Mouse (Mus musculus) spleen, adult 12 weeks (tissue): ENCODE results near the gene Awat2.
"Not testable (repeated sequence)": the region's sequence is repeated elsewhere in the genome, so short reads cannot be mapped to it uniquely, and the experiment has no call there.

Experiments used
- DNase-seq: peaks from one replicate; pipeline ENCODE4 v3.0.0; 2022; ENCODE audit warnings: low spot score

Gene Awat2

DNA sequence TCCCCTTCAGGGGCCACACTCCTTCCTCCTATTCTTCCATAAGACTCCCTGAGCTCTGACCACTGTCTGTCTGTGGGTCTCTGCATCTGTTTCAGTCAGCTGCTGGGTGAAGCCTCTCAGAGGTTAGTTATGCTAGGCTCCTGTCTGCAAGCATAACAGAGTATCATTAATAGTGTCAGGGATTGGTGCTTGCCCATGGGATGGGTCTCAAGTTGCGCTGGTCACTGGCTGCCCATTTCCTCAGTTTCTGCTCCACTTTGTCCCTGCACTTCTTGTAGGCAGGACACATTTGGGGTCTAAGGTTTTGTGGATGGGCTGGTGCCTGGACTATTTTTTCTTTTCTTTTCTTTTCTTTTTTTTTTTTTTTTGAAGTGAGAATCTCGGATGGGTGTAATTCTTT, at the start of gene Awat2:
TSS of gene Awat2 (minus strand) at position 101 of the 400 bp plus-strand sequence.
- DNase-seq, result not testable (repeated sequence)

DNA sequence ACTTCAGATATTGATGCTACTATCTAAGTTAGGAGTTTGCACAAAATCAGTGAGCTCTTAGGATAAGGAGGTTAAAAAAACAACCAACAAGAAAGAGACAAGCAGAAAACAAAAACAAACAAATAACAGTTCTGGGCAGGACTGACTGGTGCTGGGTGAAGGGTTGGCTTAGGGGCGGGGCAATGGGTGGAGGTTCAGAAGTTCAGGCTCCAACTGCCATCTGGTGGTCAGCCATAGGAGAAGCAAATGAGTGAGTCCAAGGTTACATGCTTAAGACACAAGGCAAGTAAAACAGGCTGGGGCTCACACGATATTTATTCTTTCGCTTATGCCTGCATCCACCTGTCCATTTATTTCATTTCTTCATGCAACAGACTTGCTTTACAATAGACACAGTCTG, 37.8 kb upstream of the Awat2 start:
- DNase-seq, result peak; percentile 23

DNA sequence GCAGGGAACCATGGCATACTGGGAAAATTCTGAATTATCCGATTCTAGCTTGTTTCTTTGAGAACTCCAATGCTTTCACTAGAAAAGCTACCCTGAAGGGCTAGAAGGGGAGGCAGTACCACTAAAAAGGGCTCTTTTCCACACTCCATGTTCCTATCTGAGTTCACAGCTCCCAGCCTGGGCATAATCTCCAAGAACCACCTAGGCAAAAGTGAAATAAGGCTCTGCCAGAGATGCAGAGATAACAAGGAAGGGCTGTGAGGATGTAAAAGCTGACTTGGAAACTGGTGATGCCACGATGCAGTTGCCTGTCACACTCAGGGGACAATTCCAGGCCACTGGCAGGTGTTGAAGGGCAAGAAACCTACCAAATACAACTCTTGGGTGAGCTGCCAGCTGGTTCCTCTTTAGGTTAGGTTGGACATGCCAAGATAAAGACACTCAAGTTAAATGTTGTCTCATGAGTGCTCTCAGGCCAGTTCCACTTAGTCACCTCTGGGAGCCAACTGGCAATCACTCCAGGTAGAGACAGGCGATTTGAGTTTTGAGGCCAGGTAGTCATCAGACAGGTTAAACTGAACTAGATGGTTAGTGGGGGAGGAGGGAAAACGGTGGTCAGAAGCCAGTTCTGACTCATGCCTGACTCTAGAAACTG, 33.2 kb upstream of the Awat2 start:
- DNase-seq, result no peak

DNA sequence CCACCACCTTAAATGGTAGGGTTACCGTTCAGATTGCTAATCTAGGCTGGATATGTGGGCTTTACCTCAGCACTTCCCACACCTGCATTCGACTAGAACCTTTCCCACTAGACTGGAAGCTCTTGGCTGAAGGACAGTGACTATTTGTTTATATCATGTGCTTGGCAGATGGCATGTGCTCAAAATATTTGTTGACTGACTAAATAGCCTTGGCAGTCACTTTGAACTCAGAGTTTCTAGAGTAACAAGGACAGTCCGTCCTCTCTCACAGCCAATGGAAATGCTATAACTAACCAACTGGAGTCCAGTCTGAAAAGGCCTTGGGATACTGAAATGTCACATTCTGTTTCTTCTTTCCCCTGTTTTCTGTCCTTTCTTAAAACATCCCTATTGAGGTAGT, 29.0 kb upstream of the Awat2 start:
- DNase-seq, result no peak

DNA sequence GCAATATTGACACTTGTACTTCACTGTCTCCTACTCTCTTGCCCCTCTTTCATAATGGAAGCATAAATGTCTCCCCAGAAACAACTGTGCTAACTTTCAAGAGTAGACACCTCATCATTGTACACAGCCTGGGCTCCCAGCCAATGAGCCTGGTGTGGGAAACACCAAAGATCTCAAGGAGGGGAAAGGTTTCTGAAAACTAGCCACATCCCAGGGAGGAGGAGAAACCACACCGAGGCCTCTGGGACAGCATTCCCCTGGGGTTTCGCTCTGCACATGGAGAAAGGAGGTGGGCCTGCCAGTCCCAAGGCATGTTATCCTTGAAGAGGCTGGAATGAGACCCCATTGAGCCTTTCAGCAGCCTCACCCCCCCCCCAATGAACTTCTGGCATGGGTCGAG, 27.6 kb upstream of the Awat2 start:
- DNase-seq, result no peak

DNA sequence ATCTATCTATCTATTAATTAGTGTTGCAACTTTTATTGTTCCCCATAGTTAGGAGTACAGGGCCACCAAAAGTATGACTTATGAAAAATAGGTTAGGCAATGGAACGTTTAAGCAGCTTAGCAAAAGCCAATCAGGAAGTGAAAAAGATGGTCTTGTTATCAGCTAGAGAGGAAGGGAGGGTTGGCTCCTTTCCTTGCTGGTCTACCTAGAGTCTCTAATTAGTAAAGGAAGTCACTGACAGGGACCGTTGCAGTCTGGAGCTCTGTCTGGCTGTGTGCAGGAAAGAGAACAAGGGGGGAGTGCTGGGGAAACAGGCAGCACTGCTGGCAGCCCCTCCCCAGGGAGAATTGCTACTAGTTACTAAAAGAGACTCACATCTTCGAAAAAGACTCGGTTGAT, 25.5 kb upstream of the Awat2 start:
- no peak for DNase-seq

DNA sequence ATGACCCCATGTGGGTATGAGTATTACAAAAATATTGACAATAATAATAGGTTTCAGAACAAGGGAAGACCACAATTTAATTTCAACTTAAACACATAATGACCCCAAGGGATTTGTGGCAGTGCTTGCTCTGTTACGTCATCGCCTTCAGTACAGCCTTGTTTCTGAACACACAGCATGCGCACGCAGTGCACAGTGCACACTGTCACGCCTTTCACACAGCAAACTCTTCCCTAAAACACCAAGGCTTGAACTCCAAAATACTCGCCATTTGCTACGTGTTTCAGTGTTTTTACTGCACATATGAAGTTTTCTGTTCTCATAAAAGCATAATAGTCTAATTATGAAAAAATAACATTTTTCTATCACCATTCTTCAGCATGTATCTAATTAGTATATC, 1.0 kb upstream of the Awat2 start:
- DNase-seq, result no peak

DNA sequence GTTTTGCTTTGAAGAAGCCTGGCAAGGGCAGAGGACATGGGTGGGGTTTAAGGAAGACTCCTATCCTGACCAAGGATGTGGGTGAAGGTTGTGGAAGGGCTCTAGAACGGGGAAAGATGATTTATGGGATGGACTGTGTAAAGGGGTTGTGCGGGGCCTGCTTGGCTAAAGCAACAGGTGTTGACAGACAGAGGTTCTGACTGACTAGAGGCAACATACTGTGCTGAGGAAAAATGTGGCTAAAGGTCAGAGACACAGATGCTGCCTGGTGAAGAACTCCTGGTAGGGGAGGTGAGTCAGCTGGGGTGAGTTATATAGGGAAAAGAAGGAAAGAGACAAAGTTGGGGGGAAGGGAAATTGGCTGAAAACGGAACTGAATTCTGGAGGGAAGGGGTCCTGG, 10.2 kb downstream of the Awat2 start:
- no peak for DNase-seq

DNA sequence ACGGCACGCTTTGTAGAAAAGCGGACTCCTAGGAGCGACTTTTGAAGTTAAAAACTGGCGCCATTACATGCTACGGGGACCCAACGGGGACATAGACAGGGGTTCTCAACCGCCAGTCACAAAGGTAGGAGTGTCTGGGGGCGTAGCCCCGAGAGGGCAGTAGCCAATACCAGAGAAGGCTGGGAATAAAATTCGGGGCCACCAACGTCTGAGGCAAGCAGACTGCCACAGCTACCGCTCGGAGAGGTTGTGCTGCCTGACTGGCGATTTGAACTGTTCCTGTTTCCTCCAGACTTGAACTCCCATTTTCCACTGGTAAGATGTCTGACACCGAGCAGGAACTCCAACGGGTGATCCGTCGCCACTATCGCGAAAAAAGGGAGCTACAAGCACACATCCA, 13.8 kb downstream of the Awat2 start, which contains the start of gene Otud6a:
TSS of gene Otud6a (plus strand) at position 321 of the 400 bp plus-strand sequence.
- DNase-seq, result no peak

DNA sequence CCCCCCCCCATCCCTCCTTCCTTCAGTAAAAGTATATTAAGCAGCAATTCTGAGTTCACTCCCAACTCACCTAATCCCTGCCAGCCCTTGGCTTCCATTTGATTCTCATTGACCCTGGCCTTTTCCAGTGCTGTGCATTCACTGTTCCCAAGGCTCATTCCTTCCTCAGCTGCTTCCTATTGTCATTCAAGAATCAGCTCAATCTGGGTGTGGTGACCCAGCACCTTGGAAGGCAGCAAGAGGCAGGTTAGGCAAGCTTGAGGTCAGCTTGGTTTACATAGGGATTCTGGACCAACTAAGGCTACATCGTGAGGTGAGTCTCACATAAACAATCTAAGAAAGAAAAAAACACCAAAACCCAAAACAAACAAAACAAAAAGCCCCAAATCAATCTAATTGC, 33.3 kb downstream of the Awat2 start:
- DNase-seq, result no peak

DNA sequence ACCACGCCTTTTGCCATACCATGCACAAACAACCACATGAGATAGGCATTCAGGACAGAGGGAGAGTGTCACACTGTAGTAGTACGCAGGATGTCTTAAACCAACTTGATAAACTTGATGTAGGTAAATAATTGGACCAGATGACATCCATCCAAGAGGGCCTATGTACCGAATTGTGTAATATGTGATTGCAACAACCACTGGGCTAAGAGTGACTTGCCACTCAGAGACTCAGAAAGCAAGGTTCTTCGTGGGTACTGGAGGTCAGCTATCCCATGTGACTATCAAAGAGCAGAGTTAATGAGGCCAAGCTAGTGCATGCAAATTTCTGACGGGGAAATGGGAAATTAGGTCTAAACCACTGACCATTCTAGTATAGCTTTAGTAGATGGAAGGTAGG, 40.9 kb downstream of the Awat2 start:
- no peak for DNase-seq

DNA sequence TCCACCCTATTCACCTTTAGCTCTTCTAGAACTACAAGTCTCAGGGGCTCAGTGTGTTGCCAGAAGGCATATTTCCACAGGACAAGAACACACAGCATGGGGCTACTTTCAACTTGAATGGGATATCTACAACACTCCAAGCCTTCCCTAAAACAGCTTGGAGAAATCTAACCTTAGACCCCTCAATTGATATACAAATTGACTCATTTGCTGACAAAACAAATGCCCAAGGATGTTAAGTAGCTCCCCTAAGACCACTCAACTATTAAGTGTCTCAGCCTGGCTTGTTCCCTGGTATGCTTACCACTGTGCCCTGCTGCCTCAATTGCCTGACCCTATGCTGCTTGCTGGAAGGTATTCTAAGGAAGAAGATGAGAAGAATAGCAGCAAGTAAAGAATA, 41.6 kb downstream of the Awat2 start:
- DNase-seq, result no peak

DNA sequence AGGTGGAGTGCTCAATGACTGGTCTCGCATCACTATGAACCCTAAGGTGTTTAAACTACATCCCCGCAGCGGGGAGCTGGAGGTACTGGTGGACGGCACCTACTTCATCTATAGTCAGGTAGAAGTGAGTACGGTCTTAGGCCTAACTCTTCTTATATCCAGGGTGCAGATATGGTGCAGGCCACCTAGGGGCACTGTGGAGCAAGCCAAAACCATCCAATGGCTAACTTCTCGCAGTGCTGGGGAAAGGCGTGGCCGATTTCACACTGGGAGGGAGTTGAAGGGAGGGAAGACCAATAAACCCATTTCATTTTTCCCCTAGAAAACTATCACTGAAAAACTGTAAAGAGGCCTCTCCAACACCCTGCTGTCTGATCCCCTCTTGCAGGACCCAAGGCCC, 47.5 kb downstream of the Awat2 start:
- no peak for DNase-seq

DNA sequence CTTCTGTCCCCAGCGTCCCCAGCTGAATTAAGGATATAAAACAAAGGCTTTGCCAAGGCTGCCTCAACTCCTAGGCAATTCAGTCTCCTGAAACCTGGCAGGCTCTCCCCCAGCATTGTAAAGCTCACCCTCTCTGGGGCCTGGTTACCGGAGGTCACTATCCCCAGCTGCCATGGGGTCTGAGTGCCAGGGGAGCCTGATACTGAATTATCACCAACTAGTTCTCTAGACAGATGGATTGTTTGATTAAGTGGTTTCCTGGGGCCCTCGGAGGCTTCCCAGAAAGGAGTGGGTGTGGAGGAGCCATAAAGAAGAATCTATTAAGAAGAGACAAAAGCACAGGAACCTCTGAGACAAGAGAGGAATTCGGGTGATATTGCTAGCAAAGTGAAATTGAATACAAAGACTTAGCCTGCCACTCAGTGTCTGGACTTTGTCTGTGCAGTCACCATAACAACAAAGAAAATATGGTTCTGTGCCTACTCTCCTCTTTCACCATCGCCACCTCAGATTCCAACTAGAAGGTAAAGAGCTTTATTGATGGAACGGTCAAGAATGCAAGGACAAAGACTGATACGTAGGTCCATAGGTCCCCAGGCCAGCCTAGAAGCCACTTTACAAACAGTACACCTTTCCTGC, 48.2 kb downstream of the Awat2 start:
- DNase-seq, result no peak

DNA sequence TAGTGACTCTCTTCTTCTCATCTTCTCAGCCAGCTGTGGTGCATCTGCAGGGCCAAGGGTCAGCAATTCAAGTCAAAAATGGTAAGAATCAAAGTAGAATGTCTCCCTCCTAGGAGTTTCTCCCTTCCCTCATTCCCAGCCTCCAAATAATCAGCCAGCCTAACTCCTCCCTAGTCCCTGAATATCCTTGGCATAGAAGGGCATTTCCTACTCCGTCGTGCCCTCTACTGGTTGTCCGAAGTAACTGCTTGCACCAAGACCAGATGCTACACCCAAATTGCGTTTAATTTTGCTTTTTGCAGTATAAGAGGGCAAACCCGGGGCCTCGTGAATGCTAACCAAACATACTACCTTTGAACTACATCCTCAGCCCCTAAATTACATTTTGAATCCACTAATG, 50.2 kb downstream of the Awat2 start:
- no peak for DNase-seq

DNA sequence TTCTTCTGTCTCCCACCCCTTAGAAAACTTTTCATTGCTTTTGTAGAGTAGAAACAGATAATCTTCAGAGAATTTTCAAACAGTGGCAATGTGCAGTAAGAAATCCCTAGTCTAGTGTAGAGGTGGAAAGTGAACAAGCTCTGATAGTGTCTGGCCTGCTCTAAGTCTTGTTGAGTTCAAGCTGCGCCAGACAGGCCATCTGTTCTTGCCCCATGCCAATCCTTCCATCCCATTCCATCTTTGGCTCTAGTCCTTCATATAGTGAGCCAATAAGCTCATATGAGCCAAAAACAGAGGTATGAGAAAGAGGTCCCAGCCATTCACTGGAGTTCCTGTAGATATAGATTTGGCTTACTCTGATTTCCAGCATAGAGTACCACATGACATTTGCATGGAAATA, 52.6 kb downstream of the Awat2 start:
- DNase-seq, result no peak

DNA sequence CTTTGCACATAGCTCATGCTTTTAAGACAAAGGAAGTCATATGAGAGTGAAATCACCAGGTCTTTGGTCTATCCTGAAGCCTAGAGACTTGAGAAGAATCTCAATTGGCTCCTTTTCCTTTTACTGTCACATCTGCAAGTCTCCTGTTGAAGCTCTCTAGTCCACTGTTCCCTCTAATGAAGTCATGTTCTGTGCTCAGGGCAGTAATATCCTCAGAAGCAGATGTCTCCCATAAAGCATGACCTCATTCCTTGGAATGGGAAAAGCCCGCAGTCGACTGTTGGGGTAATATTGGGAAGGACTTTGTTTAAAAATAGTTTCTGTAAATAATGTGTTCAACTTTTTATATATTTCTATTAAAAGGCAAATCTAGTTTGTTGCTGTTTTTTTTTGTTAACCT, 85.5 kb downstream of the Awat2 start:
- DNase-seq, result no peak
